Mouse (Mus musculus) neural tube, embryonic 12.5 days (tissue): ENCODE data around the gene N4bp1. TPM values are rescaled to one million over a fixed set of nuclear protein-coding genes. Genes with fewer than 3 reads are reported as not detected.

Experiments used
- ATAC-seq: fragments of 200-750 bp; cut with Nextera tagmentation; 2 replicates; pipeline ENCODE4 v1.8.0; 2017; ENCODE audit warnings: low read depth, mild to moderate bottlenecking, moderate TSS enrichment, moderate library complexity; ENCODE audit not compliant: low FRiP score
- H3K27ac ChIP-seq: fragments of 300-500 bp; sonication (generic); 2 replicates; pipeline ENCODE4 v1.5.1; 2016
- H3K27me3 ChIP-seq: fragments of 300-500 bp; sonication (generic); replicated peaks from 2 replicates; pipeline ENCODE4 v1.6.1; 2016; ENCODE audit warnings: mild to moderate bottlenecking
- H3K36me3 ChIP-seq: fragments of 300-500 bp; sonication (generic); 2 replicates; pipeline ENCODE4 v1.6.1; 2016; ENCODE audit warnings: mild to moderate bottlenecking
- H3K4me1 ChIP-seq: fragments of 300-500 bp; sonication (generic); 2 replicates; pipeline ENCODE4 v1.6.1; 2016
- H3K4me2 ChIP-seq: fragments of 300-500 bp; sonication (generic); replicated peaks from 2 replicates; pipeline ENCODE4 v1.6.1; 2016; ENCODE audit warnings: mild to moderate bottlenecking
- H3K4me3 ChIP-seq: fragments of 300-500 bp; sonication (generic); 2 replicates; pipeline ENCODE4 v1.5.1; 2016
- H3K9ac ChIP-seq: fragments of 300-500 bp; sonication (generic); 2 replicates; pipeline ENCODE4 v1.6.1; 2016; ENCODE audit warnings: mild to moderate bottlenecking
- H3K9me3 ChIP-seq: fragments of 300-500 bp; sonication (generic); 2 replicates; pipeline ENCODE4 v1.6.1; 2016; ENCODE audit warnings: mild to moderate bottlenecking
- WGBS: fragments of 180-500 bp; shearing (Covaris S2); methylation state at CpG from one replicate; pipeline ENCODE4 v1.1.7; 2016; 5-methylcytosine and 5-hydroxymethylcytosine counted together
- polyA plus RNA-seq: library from polyadenylated mRNA; unstranded; fragments of >200 nt; fragmentation: Nextera tagmentation; extraction: Ambion mirVana; gene quantifications from 2 replicates; pipeline ENCODE4 v1.2.1, GENCODE M21; 2016

N4bp1 gene
- polyA plus RNA-seq, 1 experiment from 2014 or later: 11.0 TPM

- no peak for ATAC-seq
- 94% methylated on average over 2 of the region's 2 CpGs for WGBS
These were observed 13.6 kb downstream of the N4bp1 start for GRCm38 (mm10) chr8:86871421-86871820.

GRCm38 (mm10) chr8:86870771-86871170 is 14.3 kb downstream of the N4bp1 start:
- no peaks in the 10 kb centered on the region for H3K9me3 ChIP-seq
- ATAC-seq: no peak
- no peaks in the 10 kb centered on the region for H3K27me3 ChIP-seq
- no peaks in the 10 kb centered on the region; the same call in 1 of the 2 replicates for H3K36me3 ChIP-seq
- H3K9ac ChIP-seq: no peak overlapping the region
- H3K4me1 ChIP-seq: no peaks in the 10 kb centered on the region
- no peak overlapping the region for H3K4me3 ChIP-seq
- H3K4me2 ChIP-seq: no peak overlapping the region
- no peak overlapping the region for H3K27ac ChIP-seq
- WGBS: 82% methylated on average over 2 of the region's 2 CpGs

More at GRCm38 (mm10) chr8:86871421-86871820, 13.6 kb downstream of the N4bp1 start:
- H3K36me3 ChIP-seq: no peaks in the 10 kb centered on the region; the same call in 1 of the 2 replicates
- H3K4me2 ChIP-seq: no peak overlapping the region
- H3K4me3 ChIP-seq: no peak overlapping the region
- no peaks in the 10 kb centered on the region for H3K9me3 ChIP-seq
- no peak overlapping the region for H3K27ac ChIP-seq
- H3K4me1 ChIP-seq: no peaks in the 10 kb centered on the region
- H3K27me3 ChIP-seq: no peaks in the 10 kb centered on the region
- H3K9ac ChIP-seq: no peak overlapping the region

- Histone ChIP-seq H3K4me2 (no peak overlapping the region), H3K4me1 (no peaks in the 10 kb centered on the region), H3K27ac (no peak overlapping the region), H3K4me3 (no peak overlapping the region), H3K36me3 (no peaks in the 10 kb centered on the region; the same call in 1 of the 2 replicates), H3K9me3 (no peaks in the 10 kb centered on the region), H3K27me3 (no peaks in the 10 kb centered on the region), H3K9ac (no peak overlapping the region)
- no peak for ATAC-seq
- 83% methylated on average over 3 of the region's 3 CpGs for WGBS
These were observed 17.0 kb downstream of the N4bp1 start for GRCm38 (mm10) chr8:86868041-86868440.

GRCm38 (mm10) chr8:86864764-86865163 is 20.3 kb downstream of the N4bp1 start:
- 82% methylated on average over 4 of the region's 4 CpGs for whole genome bisulfite sequencing
- no peaks in the 10 kb centered on the region for H3K4me1 ChIP-seq
- peaks cover 16% of the 10 kb centered on the region for H3K36me3 ChIP-seq
- no peak overlapping the region for H3K4me3 ChIP-seq
- no peak for ATAC-seq
- H3K4me2 ChIP-seq: no peak overlapping the region
- no peaks in the 10 kb centered on the region for H3K27me3 ChIP-seq
- H3K27ac ChIP-seq: no peak overlapping the region
- no peaks in the 10 kb centered on the region for H3K9me3 ChIP-seq
- H3K9ac ChIP-seq: no peak overlapping the region

GRCm38 (mm10) chr8:86862837-86863236 is 22.2 kb downstream of the N4bp1 start:
- H3K4me2 ChIP-seq: no peak overlapping the region
- H3K27ac ChIP-seq: no peak overlapping the region
- H3K4me1 ChIP-seq: no peaks in the 10 kb centered on the region
- no peaks in the 10 kb centered on the region for H3K9me3 ChIP-seq
- no peak overlapping the region for H3K4me3 ChIP-seq
- H3K27me3 ChIP-seq: no peaks in the 10 kb centered on the region
- peaks cover 18% of the 10 kb centered on the region for H3K36me3 ChIP-seq
- H3K9ac ChIP-seq: no peak overlapping the region
- ATAC-seq: no peak
- WGBS: 93% methylated on average over 4 of the region's 4 CpGs

GRCm38 (mm10) chr8:86862155-86862816 is 22.8 kb downstream of the N4bp1 start:
- H3K9me3 ChIP-seq: no peaks in the 10 kb centered on the region
- H3K4me3 ChIP-seq: no peak overlapping the region
- no peaks in the 10 kb centered on the region for H3K27me3 ChIP-seq
- H3K4me1 ChIP-seq: no peaks in the 10 kb centered on the region
- no peak overlapping the region for H3K9ac ChIP-seq
- H3K27ac ChIP-seq: no peak overlapping the region
- peaks cover 18% of the 10 kb centered on the region for H3K36me3 ChIP-seq
- ATAC-seq: no peak
- H3K4me2 ChIP-seq: no peak overlapping the region
- WGBS: 86% methylated on average over 3 of the region's 3 CpGs

- WGBS: 86% methylated on average over 7 of the region's 7 CpGs
- Histone ChIP-seq H3K9me3 (no peaks in the 10 kb centered on the region), H3K4me2 (no peak overlapping the region), H3K4me3 (no peak overlapping the region), H3K36me3 (peaks cover 18% of the 10 kb centered on the region), H3K27me3 (no peaks in the 10 kb centered on the region), H3K4me1 (no peaks in the 10 kb centered on the region), H3K9ac (no peak overlapping the region), H3K27ac (no peak overlapping the region)
- ATAC-seq: no peak
These were observed 23.5 kb downstream of the N4bp1 start for GRCm38 (mm10) chr8:86861516-86861915.

GRCm38 (mm10) chr8:86856248-86856647 is 28.8 kb downstream of the N4bp1 start:
- no peak for ATAC-seq
- WGBS: 89% methylated on average over 7 of the region's 7 CpGs

GRCm38 (mm10) chr8:86854686-86855085 is 30.4 kb downstream of the N4bp1 start:
- Histone ChIP-seq H3K9me3 (no peaks in the 10 kb centered on the region), H3K4me2 (no peak overlapping the region), H3K27me3 (no peaks in the 10 kb centered on the region), H3K27ac (no peak overlapping the region), H3K9ac (no peak overlapping the region), H3K36me3 (peaks cover 13% of the 10 kb centered on the region; the same call in 1 of the 2 replicates), H3K4me3 (no peak overlapping the region), H3K4me1 (peaks cover 3% of the 10 kb centered on the region)
- 55% methylated on average over 11 of the region's 11 CpGs for WGBS
- ATAC-seq: no peak

More at GRCm38 (mm10) chr8:86856248-86856647, 28.8 kb downstream of the N4bp1 start:
- no peak overlapping the region for H3K4me3 ChIP-seq
- H3K27me3 ChIP-seq: no peaks in the 10 kb centered on the region
- no peak overlapping the region for H3K9ac ChIP-seq
- no peak overlapping the region for H3K4me2 ChIP-seq
- H3K27ac ChIP-seq: no peak overlapping the region
- no peaks in the 10 kb centered on the region for H3K9me3 ChIP-seq
- H3K4me1 ChIP-seq: peaks cover 3% of the 10 kb centered on the region
- H3K36me3 ChIP-seq: peaks cover 22% of the 10 kb centered on the region

- no peak for ATAC-seq
- Histone ChIP-seq H3K4me3 (no peak overlapping the region), H3K9me3 (no peaks in the 10 kb centered on the region), H3K27me3 (no peaks in the 10 kb centered on the region), H3K9ac (no peak overlapping the region), H3K4me1 (peaks cover 3% of the 10 kb centered on the region), H3K27ac (no peak overlapping the region), H3K4me2 (no peak overlapping the region), H3K36me3 (peaks cover 11% of the 10 kb centered on the region; the same call in 1 of the 2 replicates)
- 68% methylated on average over 2 of the region's 2 CpGs for WGBS
These were observed 31.1 kb downstream of the N4bp1 start for GRCm38 (mm10) chr8:86853989-86854373.

- Histone ChIP-seq H3K4me2 (no peak overlapping the region), H3K4me1 (peaks cover 3% of the 10 kb centered on the region), H3K36me3 (peaks cover 11% of the 10 kb centered on the region), H3K4me3 (no peak overlapping the region), H3K9ac (no peak overlapping the region), H3K27ac (no peak overlapping the region), H3K27me3 (no peaks in the 10 kb centered on the region), H3K9me3 (no peaks in the 10 kb centered on the region)
- no peak for ATAC-seq
- WGBS: 92% methylated on average over 8 of the region's 8 CpGs
These were observed 31.6 kb downstream of the N4bp1 start for GRCm38 (mm10) chr8:86853266-86853988.

- Histone ChIP-seq H3K4me1 (peaks cover 3% of the 10 kb centered on the region), H3K9ac (no peak overlapping the region), H3K27ac (no peak overlapping the region), H3K4me3 (no peak overlapping the region), H3K9me3 (no peaks in the 10 kb centered on the region), H3K36me3 (peaks cover 20% of the 10 kb centered on the region), H3K4me2 (no peak overlapping the region), H3K27me3 (no peaks in the 10 kb centered on the region)
- no peak for ATAC-seq
- 98% methylated on average over 3 of the region's 3 CpGs for WGBS
These were observed 32.6 kb downstream of the N4bp1 start for GRCm38 (mm10) chr8:86852491-86852890.
